Mouse (Mus musculus) kidney, postnatal 14 days (tissue): ENCODE data around the gene Tspan32.

Source experiments
- DNase-seq: peaks from one replicate; pipeline ENCODE4 v3.0.0; 2022; ENCODE audit warnings: mixed read lengths

Gene Tspan32

GRCm38 (mm10) chr7:143008370-143008926 lies 3.6 kb downstream of the Tspan32 start:
- peak; percentile 81 for DNase-seq

GRCm38 (mm10) chr7:143008996-143009665 lies 4.3 kb downstream of the Tspan32 start:
- peak; percentile 58 for DNase-seq

GRCm38 (mm10) chr7:143009996-143010395 lies 5.2 kb downstream of the Tspan32 start:
- no peak for DNase-seq

GRCm38 (mm10) chr7:143011226-143011625 lies 6.4 kb downstream of the Tspan32 start:
- DNase-seq = no peak

- DNase-seq = peak; percentile 35
These were observed 7.5 kb downstream of the Tspan32 start for GRCm38 (mm10) chr7:143012230-143012875.

- peak; percentile 43 for DNase-seq
These were observed 8.8 kb downstream of the Tspan32 start for GRCm38 (mm10) chr7:143013420-143014178.

- peak; percentile 21 for DNase-seq
These were observed 10.2 kb downstream of the Tspan32 start for GRCm38 (mm10) chr7:143014862-143015659.

- peak; percentile 88 for DNase-seq
These were observed 11.0 kb downstream of the Tspan32 start for GRCm38 (mm10) chr7:143015755-143016423.

GRCm38 (mm10) chr7:143016424-143017142 lies 11.7 kb downstream of the Tspan32 start:
- peak; percentile 19 for DNase-seq

- DNase-seq = no peak
These were observed 12.3 kb downstream of the Tspan32 start for GRCm38 (mm10) chr7:143017181-143017580.

- DNase-seq = no peak
These were observed 15.2 kb downstream of the Tspan32 start for GRCm38 (mm10) chr7:143020040-143020439.

GRCm38 (mm10) chr7:143020764-143021163 lies 15.9 kb downstream of the Tspan32 start:
- no peak for DNase-seq

GRCm38 (mm10) chr7:143021356-143022164 lies 16.7 kb downstream of the Tspan32 start:
- no peak for DNase-seq

- DNase-seq = no peak
These were observed 18.7 kb downstream of the Tspan32 start for GRCm38 (mm10) chr7:143023499-143023898.

- DNase-seq = no peak
These were observed 19.4 kb downstream of the Tspan32 start for GRCm38 (mm10) chr7:143024293-143024692.

- no peak for DNase-seq
These were observed 20.6 kb downstream of the Tspan32 start for GRCm38 (mm10) chr7:143025496-143025895.

GRCm38 (mm10) chr7:143027196-143027595 lies 22.4 kb downstream of the Tspan32 start:
- DNase-seq = no peak

GRCm38 (mm10) chr7:143031816-143032215 lies 27.0 kb downstream of the Tspan32 start:
- no peak for DNase-seq

GRCm38 (mm10) chr7:143033581-143033980 lies 28.7 kb downstream of the Tspan32 start:
- peak; percentile 41 for DNase-seq

- DNase-seq = no peak
These were observed 29.3 kb downstream of the Tspan32 start for GRCm38 (mm10) chr7:143034112-143034511.
